Mouse (Mus musculus) CH12.LX (cell line): ENCODE measurements around the gene Slc13a4. TPM values are rescaled to one million over a fixed set of nuclear protein-coding genes. Genes with fewer than 3 reads are reported as not detected.

ENCODE experiments used
- DNase-seq: peaks from one replicate; pipeline ENCODE4 v3.0.0-alpha.2; 2013; ENCODE audit errors: extremely low read depth
- H3K27ac ChIP-seq: 2 replicates; pipeline ENCODE4 v1.5.1; 2012; ENCODE audit warnings: low read depth, mild to moderate bottlenecking, control low read depth, moderate library complexity; ENCODE audit not compliant: insufficient read depth
- H3K27me3 ChIP-seq: replicated peaks from 2 replicates; pipeline ENCODE3; 2012; ENCODE audit warnings: inconsistent platforms
- H3K36me3 ChIP-seq, 2 experiments: replicated peaks in 1 of 2; 2 replicates each; pipeline versions ENCODE3 to v1.6.1; 2012; ENCODE audit warnings: inconsistent platforms in 1 of 2, low read length in 1 of 2, mild to moderate bottlenecking in 1 of 2, mixed read lengths in 1 of 2, moderate library complexity in 1 of 2; ENCODE audit not compliant: control insufficient read depth in 1 of 2, insufficient read depth in 1 of 2
- H3K4me1 ChIP-seq, 2 experiments: 2 replicates each; pipeline ENCODE4 v1.6.1; 2012; ENCODE audit warnings: inconsistent platforms in 1 of 2, moderate library complexity in 1 of 2; ENCODE audit not compliant: insufficient read depth in 2 of 2, control insufficient read depth in 1 of 2
- H3K4me2 ChIP-seq: 2 replicates; pipeline ENCODE4 v1.6.1; 2012; ENCODE audit warnings: low read depth, mild to moderate bottlenecking, control low read depth; ENCODE audit not compliant: poor library complexity, insufficient read depth, severe bottlenecking
- H3K4me3 ChIP-seq, 3 experiments: fragments of 150-350 bp in 1 of 3; sonication (generic) in 1 of 3; replicated peaks in 1 of 3; 2 replicates each; pipeline versions ENCODE3 to v1.5.1; 2011 to 2012; ENCODE audit warnings: low read depth in 2 of 3, low read length in 2 of 3, mild to moderate bottlenecking in 2 of 3, moderate library complexity in 2 of 3, control low read depth in 1 of 3, improper control_type of control experiment in 1 of 3, inconsistent platforms in 1 of 3, mixed read lengths in 1 of 3; ENCODE audit not compliant: poor library complexity in 1 of 3
- H3K79me2 ChIP-seq: replicated peaks from 2 replicates; pipeline ENCODE4 v1.6.1; 2012; ENCODE audit warnings: mild to moderate bottlenecking, moderate library complexity; ENCODE audit not compliant: control insufficient read depth, poor library complexity, insufficient read depth, severe bottlenecking; ENCODE audit errors: extremely low read depth
- H3K9ac ChIP-seq: 2 replicates; pipeline ENCODE4 v1.6.1; 2012; ENCODE audit warnings: low read depth, mild to moderate bottlenecking, control low read depth, moderate library complexity; ENCODE audit not compliant: insufficient read depth
- H3K9me3 ChIP-seq: replicated peaks from 2 replicates; pipeline ENCODE3; 2012; ENCODE audit warnings: low read length, inconsistent platforms, mixed read lengths
- CHD1 ChIP-seq: IDR thresholded peaks from 2 replicates; pipeline ENCODE4 v1.6.1; 2012; ENCODE audit warnings: low read depth, low read length, improper control_type of control experiment, inconsistent platforms
- CHD2 ChIP-seq: IDR thresholded peaks from 2 replicates; pipeline ENCODE4 v1.6.1; 2011; ENCODE audit warnings: low read length, improper control_type of control experiment
- EP300 ChIP-seq: IDR thresholded peaks from 2 replicates; pipeline ENCODE4 v1.6.1; 2011; ENCODE audit warnings: low read length, improper control_type of control experiment
- IRF4 ChIP-seq: IDR thresholded peaks from 2 replicates; pipeline ENCODE4 v1.6.1; 2014; ENCODE audit warnings: low read depth, mild to moderate bottlenecking, inconsistent platforms, low read length, improper control_type of control experiment
- JUN ChIP-seq: IDR thresholded peaks from 2 replicates; pipeline ENCODE4 v1.6.1; 2011; ENCODE audit warnings: low read depth, mild to moderate bottlenecking, low read length, improper control_type of control experiment, moderate library complexity; ENCODE audit not compliant: insufficient read depth
- JUND ChIP-seq: conservative IDR thresholded peaks from 2 replicates; pipeline ENCODE4 v1.6.1; 2011; ENCODE audit warnings: low read depth, low read length, improper control_type of control experiment
- KAT2A ChIP-seq: IDR thresholded peaks from 2 replicates; pipeline ENCODE4 v1.6.1; 2012; ENCODE audit warnings: low read length, improper control_type of control experiment, inconsistent platforms; ENCODE audit not compliant: insufficient replicate concordance
- MAZ ChIP-seq: IDR thresholded peaks from 2 replicates; pipeline ENCODE4 v1.6.1; 2012; ENCODE audit warnings: low read depth, mild to moderate bottlenecking, inconsistent platforms, low read length, improper control_type of control experiment, moderate library complexity
- MXI1 ChIP-seq: IDR thresholded peaks from 2 replicates; pipeline ENCODE4 v1.6.1; 2011; ENCODE audit warnings: mild to moderate bottlenecking, low read depth, low read length, improper control_type of control experiment
- PAX5 ChIP-seq: IDR thresholded peaks from 2 replicates; pipeline ENCODE4 v1.6.1; 2012; ENCODE audit warnings: low read length, inconsistent platforms, mixed read lengths
- POLR2AphosphoS2 ChIP-seq: IDR thresholded peaks from 2 replicates; pipeline ENCODE4 v1.6.1; 2011; ENCODE audit warnings: low read depth, low read length, improper control_type of control experiment
- RCOR1 ChIP-seq: conservative IDR thresholded peaks from 2 replicates; pipeline ENCODE4 v1.6.1; 2012; ENCODE audit warnings: low read depth, mild to moderate bottlenecking, inconsistent platforms, low read length, improper control_type of control experiment
- SIN3A ChIP-seq: IDR thresholded peaks from 2 replicates; pipeline ENCODE4 v1.6.1; 2012; ENCODE audit warnings: low read length, improper control_type of control experiment, inconsistent platforms
- TCF12 ChIP-seq: IDR thresholded peaks from 2 replicates; pipeline ENCODE4 v1.6.1; 2014; ENCODE audit warnings: low read depth, mild to moderate bottlenecking, inconsistent platforms, low read length, improper control_type of control experiment
- UBTF ChIP-seq: IDR thresholded peaks from 2 replicates; pipeline ENCODE4 v1.6.1; 2012; ENCODE audit warnings: low read depth, mild to moderate bottlenecking, inconsistent platforms, low read length, improper control_type of control experiment, moderate library complexity
- ZKSCAN1 ChIP-seq: IDR thresholded peaks from 2 replicates; pipeline ENCODE4 v1.6.1; 2012; ENCODE audit warnings: low read depth, inconsistent platforms, low read length, improper control_type of control experiment, borderline replicate concordance
- ZMIZ1 ChIP-seq: IDR thresholded peaks from 2 replicates; pipeline ENCODE4 v1.6.1; 2012; ENCODE audit warnings: low read depth, mild to moderate bottlenecking, inconsistent platforms, low read length, improper control_type of control experiment
- dilution Hi-C: fragments of 300-500 bp; cut with MboI; formaldehyde crosslinking; loops from 2 replicates; pipeline ENCODE4 v1.14.3; 2020; ENCODE audit warnings: low sequenced_read_pairs; ENCODE audit not compliant: extremely low pct_unique_long_range_greater_than_20kb, extremely low pct_ligation_motif_present
- in situ Hi-C: fragments of 300-500 bp; cut with MboI; formaldehyde crosslinking; loops from 3 replicates; pipeline ENCODE4 v1.14.3; 2019; ENCODE audit warnings: low sequenced_read_pairs, low pct_ligation_motif_present, low pct_unique_long_range_greater_than_20kb, mixed read lengths
- polyA plus RNA-seq: library from polyadenylated mRNA; unstranded; fragments of >175 nt; gene quantifications from 2 replicates; pipeline ENCODE4 v1.2.1, GENCODE M21; 2012; ENCODE audit warnings: low read depth; ENCODE audit not compliant: insufficient read length
- total RNA-seq, 2 experiments: library from RNA; depleted of rRNA; stranded (reverse); fragments of 300-350 nt in 1 of 2; fragments of >200 nt in 1 of 2; gene quantifications; 2 replicates each; pipeline ENCODE4 v1.2.3; 2012 to 2014

Gene Slc13a4
- total and polyA plus RNA-seq, 3 experiments, result not detected

DNA sequence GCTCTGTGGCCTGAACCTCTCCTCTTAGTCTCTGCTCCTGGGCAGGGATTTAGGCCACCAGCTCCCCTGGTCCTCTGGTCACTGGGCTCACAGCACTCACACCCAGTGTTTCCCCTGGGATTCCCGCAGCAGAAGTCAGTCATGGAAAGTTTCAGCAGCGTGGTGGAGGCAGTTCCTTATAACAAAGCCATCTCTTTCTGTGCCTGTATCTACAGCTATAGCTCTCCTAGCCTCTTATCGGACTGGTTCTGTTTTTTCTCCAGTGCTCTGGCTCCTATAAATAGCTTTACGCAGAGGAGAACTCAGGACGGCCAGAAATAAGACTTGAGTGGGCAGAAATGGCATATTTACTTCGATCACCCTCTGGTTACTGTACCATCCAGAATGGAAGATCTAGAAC, 9.6 kb downstream of the Slc13a4 start:
- Histone ChIP-seq H3K79me2 (no peaks in the 10 kb centered on the region), H3K27ac (no peak overlapping the region), H3K36me3 (no peaks in the 10 kb centered on the region), H3K4me3 (no peak overlapping the region), H3K4me2 (no peak overlapping the region), H3K9me3 (peaks cover 2% of the 10 kb centered on the region), H3K9ac (no peak overlapping the region), H3K4me1 (peaks cover 0 to 12% of the 10 kb centered on the region in 2 experiments; a peak in 2 of 4 replicates), H3K27me3 (no peaks in the 10 kb centered on the region)
- in situ Hi-C loops (no loop called here), dilution Hi-C loops (no loop called here)
- DNase-seq, result peak; percentile 42
- TF ChIP-seq EP300, result peak; percentile 49; the same call in 1 of the 2 replicates
- TF ChIP-seq ZMIZ1, result no peak
- no peak for TF ChIP-seq CHD2
- no peak for TF ChIP-seq SIN3A
- TF ChIP-seq POLR2AphosphoS2, result no peak

DNA sequence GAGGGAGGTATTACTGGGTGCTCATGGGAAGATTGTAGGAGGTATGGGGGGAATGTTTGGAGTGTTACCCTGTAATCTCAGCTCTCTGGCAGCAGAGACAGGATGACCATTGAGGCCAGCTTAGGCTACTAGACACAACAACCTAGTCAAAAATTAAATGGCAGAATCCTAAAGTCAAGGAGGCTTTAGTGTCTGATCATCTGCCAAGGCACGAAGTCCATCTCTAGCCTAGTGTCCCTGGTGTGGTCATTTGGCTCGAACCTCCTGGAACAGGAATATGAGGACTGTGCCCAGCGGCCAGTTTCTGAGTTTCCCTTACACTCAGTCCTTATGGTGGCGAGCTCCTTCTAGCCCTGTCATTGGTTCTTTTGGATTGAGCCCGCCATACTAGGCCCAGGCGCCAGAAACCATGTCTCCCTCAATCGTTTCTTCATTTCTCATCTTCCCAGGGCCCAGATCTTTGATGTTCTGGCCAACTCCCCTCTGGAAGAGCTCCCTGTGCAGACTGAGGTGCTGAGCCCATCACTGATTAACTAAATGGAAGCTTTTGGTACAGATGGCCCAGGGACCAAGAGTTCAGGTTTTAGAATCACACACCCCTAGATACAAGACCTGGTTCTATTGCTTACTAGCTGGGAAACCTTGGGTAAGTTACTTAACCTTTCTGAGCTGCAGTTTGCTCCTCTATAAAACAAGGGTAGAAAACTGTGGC, 10.3 kb downstream of the Slc13a4 start:
- in situ Hi-C loops (no loop called here), dilution Hi-C loops (no loop called here)
- peaks cover 2% of the 10 kb centered on the region for H3K9me3 ChIP-seq
- H3K4me3 ChIP-seq, result no peak overlapping the region
- H3K79me2 ChIP-seq, result no peaks in the 10 kb centered on the region
- TF ChIP-seq ZKSCAN1 (no peak), MAZ (no peak), EP300 (no peak), JUND (no peak), UBTF (no peak), IRF4 (no peak), MXI1 (no peak), PAX5 (no peak), TCF12 (no peak), JUN (no peak), CHD1 (no peak), RCOR1 (no peak), KAT2A (no peak)
- no peak overlapping the region for H3K27ac ChIP-seq
- H3K9ac ChIP-seq, result no peak overlapping the region
- no peak for DNase-seq
- no peaks in the 10 kb centered on the region for H3K36me3 ChIP-seq
- H3K4me1 ChIP-seq, result peaks cover 0 to 12% of the 10 kb centered on the region in 2 experiments; a peak in 2 of 4 replicates
- no peak overlapping the region for H3K4me2 ChIP-seq
- no peaks in the 10 kb centered on the region for H3K27me3 ChIP-seq
